Mouse (Mus musculus) left cerebral cortex, postnatal 4 days (tissue): Measurements from ENCODE around the gene Ppp1r18. TPM values are rescaled to one million over a fixed set of nuclear protein-coding genes. Genes with fewer than 3 reads are reported as not detected.

Experiments
- DNase-seq: peaks from one replicate; pipeline ENCODE4 v3.0.0-alpha.2; 2022
- intact Hi-C: fragments of 180-260 bp; cut with DNase I; formaldehyde crosslinking; loops from one replicate; pipeline ENCODE4 v1.15.1; 2025
- total RNA-seq, 2 experiments: library from RNA; stranded (reverse); gene quantifications; 2 replicates each; pipeline ENCODE4 v1.2.3; 2021

The Ppp1r18 gene
- total RNA-seq = 10 to 100 TPM; 43.3 to 52.7 TPM

GRCm38 (mm10) chr17:35865481-35866280, at the start of gene Ppp1r18:
Ppp1r18 (plus strand) TSS chr17:35865593.
- peak; percentile 91 for DNase-seq
- intact Hi-C loops = loop anchor here (2.0 kb wide), 1 partner anchor 31 kb away; no protein-coding TSS in a partner anchor

GRCm38 (mm10) chr17:35815836-35816235, 49.6 kb upstream of the Ppp1r18 start:
- intact Hi-C loops = no loop called here
- no peak for DNase-seq

GRCm38 (mm10) chr17:35816686-35817085, 48.7 kb upstream of the Ppp1r18 start:
- intact Hi-C loops = no loop called here
- DNase-seq = no peak

GRCm38 (mm10) chr17:35817226-35817625, 48.2 kb upstream of the Ppp1r18 start:
- DNase-seq = no peak
- intact Hi-C loops = no loop called here

- intact Hi-C loops = loop anchor here (5.0 kb wide), 1 partner anchor 78 kb away; no protein-coding TSS in a partner anchor
- no peak for DNase-seq
These were observed 45.3 kb upstream of the Ppp1r18 start for GRCm38 (mm10) chr17:35820111-35820510.

GRCm38 (mm10) chr17:35821439-35822430, 43.7 kb upstream of the Ppp1r18 start, which contains the start of gene Ier3:
Ier3 (plus strand) TSS chr17:35821684.
- intact Hi-C loops = loop anchor here (5.0 kb wide), 1 partner anchor 79 kb away; no protein-coding TSS in a partner anchor
- DNase-seq = peak; percentile 76

- intact Hi-C loops = loop anchor here (5.0 kb wide), 1 partner anchor 80 kb away; no protein-coding TSS in a partner anchor
- DNase-seq = peak; percentile 22
These were observed 42.8 kb upstream of the Ppp1r18 start for GRCm38 (mm10) chr17:35822564-35822963.

GRCm38 (mm10) chr17:35822964-35823937, 42.1 kb upstream of the Ppp1r18 start, which contains the start of gene Flot1:
Flot1 (plus strand) TSS chr17:35823230.
- intact Hi-C loops = loop anchor here (5.0 kb wide), 1 partner anchor 81 kb away; no protein-coding TSS in a partner anchor
- peak; percentile 93 for DNase-seq

GRCm38 (mm10) chr17:35824402-35824801, 41.0 kb upstream of the Ppp1r18 start:
- intact Hi-C loops = loop anchor here (5.0 kb wide), 1 partner anchor 82 kb away; no protein-coding TSS in a partner anchor

GRCm38 (mm10) chr17:35825109-35825850, 40.1 kb upstream of the Ppp1r18 start:
- intact Hi-C loops = no loop called here
- no peak for DNase-seq

More at GRCm38 (mm10) chr17:35824402-35824801, 41.0 kb upstream of the Ppp1r18 start:
- DNase-seq = no peak

- intact Hi-C loops = loop anchor here (2.0 kb wide), 1 partner anchor 43 kb away; no protein-coding TSS in a partner anchor
- peak; percentile 84 for DNase-seq
These were observed 35.7 kb upstream of the Ppp1r18 start for GRCm38 (mm10) chr17:35829737-35830136.

- intact Hi-C loops = no loop called here
- DNase-seq = no peak
These were observed 32.8 kb upstream of the Ppp1r18 start for GRCm38 (mm10) chr17:35832400-35833238.

GRCm38 (mm10) chr17:35833239-35833751, 32.1 kb upstream of the Ppp1r18 start:
- intact Hi-C loops = no loop called here
- peak; percentile 29 for DNase-seq

GRCm38 (mm10) chr17:35833894-35834293, 31.5 kb upstream of the Ppp1r18 start:
- intact Hi-C loops = loop anchor here (2.0 kb wide), 1 partner anchor 33 kb away; no protein-coding TSS in a partner anchor
- no peak for DNase-seq

- intact Hi-C loops = loop anchor here (2.0 kb wide), 1 partner anchor 32 kb away; no protein-coding TSS in a partner anchor
- peak; percentile 32 for DNase-seq
These were observed 30.5 kb upstream of the Ppp1r18 start for GRCm38 (mm10) chr17:35834696-35835422.

- intact Hi-C loops = loop anchor here (2.0 kb wide), 1 partner anchor 31 kb away; no protein-coding TSS in a partner anchor
These were observed 29.8 kb upstream of the Ppp1r18 start for GRCm38 (mm10) chr17:35835424-35836140.

More at GRCm38 (mm10) chr17:35835424-35836140, 29.8 kb upstream of the Ppp1r18 start:
- no peak for DNase-seq
